Mouse (Mus musculus) frontal cortex, postnatal 10 days (tissue): Measurements from ENCODE around the gene Ppm1h.

Experiments used
- DNase-seq, 2 experiments: peaks; one replicate each; pipeline ENCODE4 v3.0.0; 2022; ENCODE audit warnings: low spot score in 2 of 2, mixed read lengths in 1 of 2

Ppm1h gene

GRCm38 (mm10) chr10:122973241-122973640 lies 294.7 kb downstream of the Ppm1h start:
- DNase-seq, result no peak

- no peak for DNase-seq
Observed at GRCm38 (mm10) chr10:122976038-122976437, 297.5 kb downstream of the Ppm1h start.

GRCm38 (mm10) chr10:122979356-122979755 lies 300.8 kb downstream of the Ppm1h start:
- no peak for DNase-seq

- no peak for DNase-seq
Observed at GRCm38 (mm10) chr10:122980123-122980522, 301.6 kb downstream of the Ppm1h start.

GRCm38 (mm10) chr10:122982909-122983578 lies 304.5 kb downstream of the Ppm1h start:
- DNase-seq, result no peak

GRCm38 (mm10) chr10:122983579-122984530 lies 305.3 kb downstream of the Ppm1h start:
- no peak for DNase-seq

GRCm38 (mm10) chr10:122984531-122985251 lies 306.1 kb downstream of the Ppm1h start:
- no peak for DNase-seq

GRCm38 (mm10) chr10:122985252-122985514 lies 306.6 kb downstream of the Ppm1h start:
- DNase-seq, result no peak

- peak; percentile 75 to 84 for DNase-seq
Observed at GRCm38 (mm10) chr10:122985515-122986319, 307.2 kb downstream of the Ppm1h start.

GRCm38 (mm10) chr10:122986320-122987225 lies 308.0 kb downstream of the Ppm1h start:
- peak; percentile 37 to 74 for DNase-seq

GRCm38 (mm10) chr10:122987671-122988128 lies 309.1 kb downstream of the Ppm1h start:
- DNase-seq, result peak; percentile 40 to 41

- no peak for DNase-seq
Observed at GRCm38 (mm10) chr10:122988372-122988771, 309.8 kb downstream of the Ppm1h start.

- DNase-seq, result no peak
Observed at GRCm38 (mm10) chr10:122989916-122990315, 311.4 kb downstream of the Ppm1h start.

GRCm38 (mm10) chr10:122990606-122991005 lies 312.0 kb downstream of the Ppm1h start:
- no peak for DNase-seq

- DNase-seq, result peak in 1 of 2 experiments; percentile 33
Observed at GRCm38 (mm10) chr10:122991053-122991452, 312.5 kb downstream of the Ppm1h start.

GRCm38 (mm10) chr10:122991648-122992047 lies 313.1 kb downstream of the Ppm1h start:
- DNase-seq, result no peak

GRCm38 (mm10) chr10:122994402-122995107 lies 316.0 kb downstream of the Ppm1h start:
- DNase-seq, result no peak
